1 mouse cellular context compared by ENCODE assay signal in genomic region chr2:170503343-170503742, GRCm38 (mm10).
TF ChIP-seq lines count a peak whose summit lies in the region.

No protein-coding gene starts in this region.

TF ChIP-seq in MEL, 35 proteins besides CTCF, POLR2A, EP300 and RAD21 (continued from another document):
- TF ChIP-seq POLR2AphosphoS5 (IDR thresholded peaks at IDR 0.05; ENCODE audit: borderline replicate concordance, low read depth, low read length) (no peak), GATA1 (IDR thresholded peaks at IDR 0.05; ENCODE audit: low read depth, low read length) (peak; percentile 69), SMC3 (IDR thresholded peaks at IDR 0.05; ENCODE audit: low read depth, low read length) (no peak), JUND (IDR thresholded peaks at IDR 0.05; ENCODE audit: low read depth, low read length) (no peak), NRF1 (IDR thresholded peaks at IDR 0.05; ENCODE audit: insufficient read depth, low read depth, low read length, poor library complexity, severe bottlenecking) (no peak), USF1 (IDR thresholded peaks at IDR 0.05; ENCODE audit: low read depth, low read length) (no peak), POLR2AphosphoS2 (IDR thresholded peaks at IDR 0.05; ENCODE audit: low read length) (no peak), MYC (IDR thresholded peaks at IDR 0.05; ENCODE audit: low read depth, low read length) (0 out of 2 replicates have a peak, but pooled peaks have one; percentile 17), MAZ (IDR thresholded peaks at IDR 0.05; ENCODE audit: low read depth, low read length) (no peak), MYB (IDR thresholded peaks at IDR 0.05; ENCODE audit: low read depth, low read length) (no peak), RCOR1 (IDR thresholded peaks at IDR 0.05; ENCODE audit: low read depth, low read length) (0 out of 2 replicates have a peak, but pooled peaks have one; percentile 12), TCF12 (IDR thresholded peaks at IDR 0.05; ENCODE audit: low read depth, low read length) (no peak), BHLHE40 (IDR thresholded peaks at IDR 0.05; ENCODE audit: borderline replicate concordance, low read depth, low read length) (no peak)
